Mouse (Mus musculus): Measurements from ENCODE around the gene Sphk2. TPM values are rescaled to one million over a fixed set of nuclear protein-coding genes. Genes with fewer than 3 reads are reported as not detected.
"Not testable (repeated sequence)": the region's sequence is repeated elsewhere in the genome, so short reads cannot be mapped to it uniquely, and the experiment has no call there.

Gene Sphk2
- polyA plus RNA-seq, 1 experiment from 2014 or later: 25.6 TPM

- no peak overlapping the region for H3K9ac ChIP-seq (ENCODE audit: low read depth, low read length)
- no peaks in the 10 kb centered on the region for H3K36me3 ChIP-seq (ENCODE audit: control insufficient read depth, insufficient read depth, low read length)
- WGBS: 91% methylated on average over 9 of the region's 9 CpGs
- no peak overlapping the region for H3K4me2 ChIP-seq
- H3K9me3 ChIP-seq (ENCODE audit: control insufficient read depth, low read length): no peaks in the 10 kb centered on the region
- no peak overlapping the region for H3K27ac ChIP-seq (ENCODE audit: low read depth, low read length)
- no peak overlapping the region for H3K4me3 ChIP-seq (ENCODE audit: low read depth, low read length)
- H3K4me1 ChIP-seq (replicated peaks; ENCODE audit: control insufficient read depth, insufficient read depth, low read length): peaks cover 2% of the 10 kb centered on the region; the same call in 1 of the 2 replicates
- DNase-seq (ENCODE audit: low spot score): no peak
- no peak for ATAC-seq (replicated peaks; ENCODE audit: low FRiP score)
- no peaks in the 10 kb centered on the region for H3K27me3 ChIP-seq (replicated peaks; ENCODE audit: control insufficient read depth, insufficient read depth, low read length)
Observed at GRCm38 (mm10) chr7:45668921-45669320, 48.9 kb downstream of the Sphk2 start.

GRCm38 (mm10) chr7:45667761-45668160 is 50.0 kb downstream of the Sphk2 start:
- Histone ChIP-seq H3K27me3 (replicated peaks; ENCODE audit: control insufficient read depth, insufficient read depth, low read length) (no peaks in the 10 kb centered on the region), H3K9ac (ENCODE audit: low read depth, low read length) (no peak overlapping the region), H3K9me3 (ENCODE audit: control insufficient read depth, low read length) (no peaks in the 10 kb centered on the region), H3K27ac (ENCODE audit: low read depth, low read length) (no peak overlapping the region), H3K36me3 (ENCODE audit: control insufficient read depth, insufficient read depth, low read length) (no peaks in the 10 kb centered on the region), H3K4me1 (replicated peaks; ENCODE audit: control insufficient read depth, insufficient read depth, low read length) (peaks cover 2% of the 10 kb centered on the region; the same call in 1 of the 2 replicates), H3K4me3 (ENCODE audit: low read depth, low read length) (no peak overlapping the region), H3K4me2 (no peak overlapping the region)
- no peak for DNase-seq (ENCODE audit: low spot score)
- WGBS: 76% methylated on average over 14 of the region's 14 CpGs
- no peak for ATAC-seq (replicated peaks; ENCODE audit: low FRiP score)

- H3K9ac ChIP-seq (ENCODE audit: low read depth, low read length): no peak within 1 kb of the TSS
- DNase-seq (ENCODE audit: low spot score) (no peak), ATAC-seq (replicated peaks; ENCODE audit: low FRiP score) (no peak)
- H3K27me3 ChIP-seq (replicated peaks; ENCODE audit: control insufficient read depth, insufficient read depth, low read length): no peaks in the 10 kb centered on the region
- H3K4me2 ChIP-seq: no peak within 1 kb of the TSS
- H3K36me3 ChIP-seq (ENCODE audit: control insufficient read depth, insufficient read depth, low read length): no peaks in the 10 kb centered on the region
- peaks cover 2% of the 10 kb centered on the region; the same call in 1 of the 2 replicates for H3K4me1 ChIP-seq (replicated peaks; ENCODE audit: control insufficient read depth, insufficient read depth, low read length)
- no peaks in the 10 kb centered on the region for H3K9me3 ChIP-seq (ENCODE audit: control insufficient read depth, low read length)
- no peak within 1 kb of the TSS for H3K4me3 ChIP-seq (ENCODE audit: low read depth, low read length)
- 77% methylated on average over 7 of the region's 7 CpGs for WGBS
- H3K27ac ChIP-seq (ENCODE audit: low read depth, low read length): no peak within 1 kb of the TSS
Observed at GRCm38 (mm10) chr7:45666161-45666560, 51.6 kb downstream of the Sphk2 start, which contains the start of gene Fut2. Fut2 (minus strand) TSS chr7:45666394.

GRCm38 (mm10) chr7:45665303-45666138 is 52.3 kb downstream of the Sphk2 start:
- WGBS: 47% methylated on average over 13 of the region's 13 CpGs
- no peak overlapping the region for H3K4me3 ChIP-seq (ENCODE audit: low read depth, low read length)
- H3K27me3 ChIP-seq (replicated peaks; ENCODE audit: control insufficient read depth, insufficient read depth, low read length): no peaks in the 10 kb centered on the region
- no peaks in the 10 kb centered on the region for H3K9me3 ChIP-seq (ENCODE audit: control insufficient read depth, low read length)
- no peak overlapping the region for H3K4me2 ChIP-seq
- no peak overlapping the region for H3K9ac ChIP-seq (ENCODE audit: low read depth, low read length)
- ATAC-seq (replicated peaks; ENCODE audit: low FRiP score) (no peak), DNase-seq (ENCODE audit: low spot score) (no peak)
- no peak overlapping the region for H3K27ac ChIP-seq (ENCODE audit: low read depth, low read length)
- H3K4me1 ChIP-seq (replicated peaks; ENCODE audit: control insufficient read depth, insufficient read depth, low read length): 0 out of 2 replicates have a peak, but pooled peaks cover 2% of the 10 kb centered on the region
- no peaks in the 10 kb centered on the region for H3K36me3 ChIP-seq (ENCODE audit: control insufficient read depth, insufficient read depth, low read length)

GRCm38 (mm10) chr7:45661702-45662101 is 56.1 kb downstream of the Sphk2 start:
- H3K27ac ChIP-seq (ENCODE audit: low read depth, low read length); H3K4me3 ChIP-seq (ENCODE audit: low read depth, low read length); H3K4me2 ChIP-seq; H3K9me3 ChIP-seq (ENCODE audit: control insufficient read depth, low read length); ATAC-seq (replicated peaks; ENCODE audit: low FRiP score); DNase-seq (ENCODE audit: low spot score); H3K27me3 ChIP-seq (replicated peaks; ENCODE audit: control insufficient read depth, insufficient read depth, low read length); H3K9ac ChIP-seq (ENCODE audit: low read depth, low read length); H3K4me1 ChIP-seq (replicated peaks; ENCODE audit: control insufficient read depth, insufficient read depth, low read length); H3K36me3 ChIP-seq (ENCODE audit: control insufficient read depth, insufficient read depth, low read length): not testable (repeated sequence)
- WGBS: 80% methylated on average over 6 of the region's 6 CpGs

- Histone ChIP-seq H3K4me3 (ENCODE audit: low read depth, low read length) (no peak overlapping the region), H3K36me3 (ENCODE audit: control insufficient read depth, insufficient read depth, low read length) (no peaks in the 10 kb centered on the region), H3K9me3 (ENCODE audit: control insufficient read depth, low read length) (no peaks in the 10 kb centered on the region), H3K27ac (ENCODE audit: low read depth, low read length) (no peak overlapping the region), H3K4me2 (no peak overlapping the region), H3K9ac (ENCODE audit: low read depth, low read length) (no peak overlapping the region), H3K27me3 (replicated peaks; ENCODE audit: control insufficient read depth, insufficient read depth, low read length) (no peaks in the 10 kb centered on the region), H3K4me1 (replicated peaks; ENCODE audit: control insufficient read depth, insufficient read depth, low read length) (0 out of 2 replicates have a peak, but pooled peaks cover 2% of the 10 kb centered on the region)
- no peak for DNase-seq (ENCODE audit: low spot score)
- no peak for ATAC-seq (replicated peaks; ENCODE audit: low FRiP score)
- 60% methylated on average over 11 of the region's 11 CpGs for WGBS
Observed at GRCm38 (mm10) chr7:45660746-45661478, 56.9 kb downstream of the Sphk2 start.

Other genes starting within 250 kb of the Sphk2 start
- gene Tulp2, start 236.1 kb downstream of the Sphk2 start, polyA plus RNA-seq (2014; fragmentation: Nextera tagmentation; extraction: Ambion mirVana): 2.3 and 3.2 TPM in 2 replicates
- not detected in 2 replicates for gene Gm45808, start 231.2 kb downstream of the Sphk2 start, polyA plus RNA-seq (2014; fragmentation: Nextera tagmentation; extraction: Ambion mirVana)
- 4.9 and 5.8 TPM in 2 replicates for gene Dhdh, start 229.2 kb downstream of the Sphk2 start, polyA plus RNA-seq (2014; fragmentation: Nextera tagmentation; extraction: Ambion mirVana)
- 149 and 153 TPM in 2 replicates for gene Nucb1, start 207.6 kb downstream of the Sphk2 start, polyA plus RNA-seq (2014; fragmentation: Nextera tagmentation; extraction: Ambion mirVana)
- gene Ppp1r15a, start 191.7 kb downstream of the Sphk2 start, polyA plus RNA-seq (2014; fragmentation: Nextera tagmentation; extraction: Ambion mirVana): 61.6 and 62.0 TPM in 2 replicates
- 0.64 and 0.89 TPM in 2 replicates for gene Plekha4, start 191.7 kb downstream of the Sphk2 start, polyA plus RNA-seq (2014; fragmentation: Nextera tagmentation; extraction: Ambion mirVana)
- 2.8 and 5.4 TPM in 2 replicates for gene Hsd17b14, start 163.1 kb downstream of the Sphk2 start, polyA plus RNA-seq (2014; fragmentation: Nextera tagmentation; extraction: Ambion mirVana)
- 84.7 and 90.1 TPM in 2 replicates for gene Bcat2, start 147.8 kb downstream of the Sphk2 start, polyA plus RNA-seq (2014; fragmentation: Nextera tagmentation; extraction: Ambion mirVana)
- 0.23 TPM in 1 of 2 replicates, not detected in the other for gene Fgf21, start 102.5 kb downstream of the Sphk2 start, polyA plus RNA-seq (2014; fragmentation: Nextera tagmentation; extraction: Ambion mirVana)
- gene Fut1, start 100.7 kb downstream of the Sphk2 start, polyA plus RNA-seq (2014; fragmentation: Nextera tagmentation; extraction: Ambion mirVana): not detected in 2 replicates
- gene Izumo1, start 96.2 kb downstream of the Sphk2 start, polyA plus RNA-seq (2014; fragmentation: Nextera tagmentation; extraction: Ambion mirVana): 0.21 and 0.22 TPM in 2 replicates
- gene Rasip1, start 90.5 kb downstream of the Sphk2 start, polyA plus RNA-seq (2014; fragmentation: Nextera tagmentation; extraction: Ambion mirVana): 8.0 and 9.3 TPM in 2 replicates
- gene Mamstr, start 78.0 kb downstream of the Sphk2 start, polyA plus RNA-seq (2014; fragmentation: Nextera tagmentation; extraction: Ambion mirVana): 0.69 and 0.73 TPM in 2 replicates
- 0.08 TPM in 1 of 2 replicates, not detected in the other for gene Fut2, start 51.6 kb downstream of the Sphk2 start, polyA plus RNA-seq (2014; fragmentation: Nextera tagmentation; extraction: Ambion mirVana)
- gene Ntn5, start 34.0 kb downstream of the Sphk2 start, polyA plus RNA-seq (2014; fragmentation: Nextera tagmentation; extraction: Ambion mirVana): 0.23 TPM in 1 of 2 replicates, not detected in the other
- gene Sec1, start 23.6 kb downstream of the Sphk2 start, polyA plus RNA-seq (2014; fragmentation: Nextera tagmentation; extraction: Ambion mirVana): 0.30 and 0.33 TPM in 2 replicates
- 1.0 and 1.2 TPM in 2 replicates for gene Car11, start 18.2 kb downstream of the Sphk2 start, polyA plus RNA-seq (2014; fragmentation: Nextera tagmentation; extraction: Ambion mirVana)
- gene Dbp, start 12.9 kb downstream of the Sphk2 start, polyA plus RNA-seq (2014; fragmentation: Nextera tagmentation; extraction: Ambion mirVana): 1.8 and 1.9 TPM in 2 replicates
- gene Rpl18, start 2.5 kb downstream of the Sphk2 start, polyA plus RNA-seq (2014; fragmentation: Nextera tagmentation; extraction: Ambion mirVana): 1,405 and 1,469 TPM in 2 replicates
- gene Fam83e, start 3.2 kb upstream of the Sphk2 start, polyA plus RNA-seq (2014; fragmentation: Nextera tagmentation; extraction: Ambion mirVana): 0.77 and 1.1 TPM in 2 replicates
- gene Spaca4, start 7.8 kb upstream of the Sphk2 start, polyA plus RNA-seq (2014; fragmentation: Nextera tagmentation; extraction: Ambion mirVana): not detected in 2 replicates
- 0.30 and 0.45 TPM in 2 replicates for gene Lmtk3, start 65.7 kb upstream of the Sphk2 start, polyA plus RNA-seq (2014; fragmentation: Nextera tagmentation; extraction: Ambion mirVana)
- 0.65 and 0.70 TPM in 2 replicates for gene Sult2b1, start 66.7 kb upstream of the Sphk2 start, polyA plus RNA-seq (2014; fragmentation: Nextera tagmentation; extraction: Ambion mirVana)
- gene Cyth2, start 96.6 kb upstream of the Sphk2 start, polyA plus RNA-seq (2014; fragmentation: Nextera tagmentation; extraction: Ambion mirVana): 67.2 and 69.1 TPM in 2 replicates
- gene Kcnj14, start 106.8 kb upstream of the Sphk2 start, polyA plus RNA-seq (2014; fragmentation: Nextera tagmentation; extraction: Ambion mirVana): 0.40 and 0.74 TPM in 2 replicates
- gene Grwd1, start 112.9 kb upstream of the Sphk2 start, polyA plus RNA-seq (2014; fragmentation: Nextera tagmentation; extraction: Ambion mirVana): 101 and 106 TPM in 2 replicates
- gene Kdelr1, start 154.8 kb upstream of the Sphk2 start, polyA plus RNA-seq (2014; fragmentation: Nextera tagmentation; extraction: Ambion mirVana): 54.8 and 60.7 TPM in 2 replicates
- gene Grin2d, start 160.4 kb upstream of the Sphk2 start, polyA plus RNA-seq (2014; fragmentation: Nextera tagmentation; extraction: Ambion mirVana): 0.13 and 0.23 TPM in 2 replicates
- 1.0 and 1.3 TPM in 2 replicates for gene Syngr4, start 178.7 kb upstream of the Sphk2 start, polyA plus RNA-seq (2014; fragmentation: Nextera tagmentation; extraction: Ambion mirVana)
- 4.0 and 5.8 TPM in 2 replicates for gene Tmem143, start 178.9 kb upstream of the Sphk2 start, polyA plus RNA-seq (2014; fragmentation: Nextera tagmentation; extraction: Ambion mirVana)
- gene Emp3, start 203.4 kb upstream of the Sphk2 start, polyA plus RNA-seq (2014; fragmentation: Nextera tagmentation; extraction: Ambion mirVana): 91.8 and 99.6 TPM in 2 replicates
- gene Ccdc114, start 206.1 kb upstream of the Sphk2 start, polyA plus RNA-seq (2014; fragmentation: Nextera tagmentation; extraction: Ambion mirVana): 2.4 and 4.3 TPM in 2 replicates

Measured in liver, embryonic 11.5 days (tissue).